Mouse (Mus musculus) heart, adult 2 months (tissue): ENCODE data around the gene 1700123O20Rik.

Experiments used
- CTCF ChIP-seq: fragments of 200-600 bp; IDR thresholded peaks from 2 replicates; pipeline ENCODE4 v1.8.1; 2022; ENCODE audit warnings: antibody characterized with exemption, mild to moderate bottlenecking, moderate library complexity
- POLR2A ChIP-seq: fragments of 200-500 bp; IDR thresholded peaks from 2 replicates; pipeline ENCODE4 v1.6.1; 2011; ENCODE audit warnings: mild to moderate bottlenecking, low read depth, low read length, control low read depth; ENCODE audit not compliant: insufficient read depth

DNA sequence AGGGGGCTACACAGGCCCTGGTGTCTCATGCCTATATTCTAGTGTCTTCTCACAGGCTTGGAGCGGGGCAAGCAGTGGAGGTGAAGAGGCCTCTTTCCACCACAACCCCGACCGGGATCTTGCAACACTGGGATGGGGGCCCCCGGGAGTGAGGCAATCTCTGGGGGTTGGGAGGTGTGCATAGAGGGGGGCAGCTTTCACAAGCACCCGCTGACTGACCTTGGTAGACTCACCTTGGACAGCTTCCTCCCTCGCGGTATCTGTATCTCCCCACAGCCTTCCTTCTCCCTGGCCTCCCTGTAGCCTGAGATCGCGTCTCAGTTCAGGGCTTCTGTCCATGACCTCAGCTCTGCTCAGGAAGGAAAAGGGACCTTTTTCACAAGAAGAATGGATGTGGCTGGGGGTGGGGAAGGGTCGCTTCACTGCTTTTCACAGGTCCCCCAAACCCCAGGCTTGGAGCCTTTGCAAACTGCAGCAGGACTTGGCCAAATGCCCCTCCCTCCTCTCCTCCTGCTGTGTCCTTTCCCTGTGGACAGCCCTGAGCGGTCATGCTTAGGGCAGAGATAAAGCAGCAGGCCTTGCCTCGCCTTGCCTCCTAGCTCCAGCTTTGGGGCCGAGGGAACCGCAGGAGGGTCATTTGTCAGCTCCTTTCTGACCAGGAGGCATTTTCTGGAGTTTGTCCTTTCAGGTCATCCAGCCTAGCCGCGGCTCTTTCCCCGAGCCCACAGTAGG, 20.7 kb downstream of the 1700123O20Rik start:
- TF ChIP-seq CTCF, result no peak
- TF ChIP-seq POLR2A, result no peak
